Mouse (Mus musculus) c-Kit-positive CD71-positive TER-119-negative erythroid progenitor cells, embryonic 14.5 days (primary cell): ENCODE results near the gene Spns3.

ENCODE experiments used
- DNase-seq: peaks from one replicate; pipeline ENCODE4 v3.0.0-alpha.2; 2013; ENCODE audit warnings: low read depth

Spns3 gene

DNA sequence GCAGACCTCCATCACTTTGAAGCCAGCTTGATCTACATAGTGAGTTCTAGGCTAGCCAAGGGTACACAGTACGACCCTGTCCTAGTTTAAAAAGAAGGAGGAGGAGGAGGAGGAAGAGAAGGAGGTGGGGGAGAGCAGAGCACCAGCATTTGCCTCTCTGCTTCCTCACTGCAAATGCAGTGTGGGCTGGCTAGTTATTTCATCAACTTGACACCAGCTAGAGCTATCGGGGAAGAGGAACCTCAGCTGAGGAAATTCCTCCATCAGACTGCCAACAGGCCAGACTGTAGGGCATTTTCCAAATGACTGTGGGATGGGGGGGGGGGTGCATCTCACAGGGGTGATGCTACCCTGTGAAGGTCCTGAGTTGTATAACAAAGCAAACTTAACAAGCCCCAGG lies 31.9 kb downstream of the Spns3 start:
- DNase-seq = no peak

DNA sequence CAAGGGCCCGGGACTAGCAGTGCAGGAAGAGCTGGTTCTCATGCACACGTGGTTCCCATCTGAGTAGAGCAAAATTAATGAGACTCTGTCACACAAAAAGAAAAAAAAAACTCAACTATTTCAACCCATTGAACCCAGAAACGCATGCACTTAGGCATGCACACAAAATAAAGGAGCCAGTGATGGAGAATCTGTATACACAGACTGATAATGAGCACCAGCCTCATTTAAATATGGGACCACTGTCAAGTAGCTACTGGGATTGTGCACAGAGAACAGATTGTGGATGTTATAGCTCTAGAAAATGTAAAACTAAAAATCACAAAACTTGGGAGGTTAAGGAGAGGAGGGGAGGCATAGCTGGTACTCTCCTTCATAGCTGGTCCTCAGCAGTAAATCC lies 35.3 kb downstream of the Spns3 start:
- no peak for DNase-seq

- no peak for DNase-seq
Measured at GRCm38 (mm10) chr11:72508651-72509050, 41.7 kb downstream of the Spns3 start.

GRCm38 (mm10) chr11:72507651-72508050 lies 42.7 kb downstream of the Spns3 start:
- DNase-seq = no peak

GRCm38 (mm10) chr11:72504016-72504797 lies 46.1 kb downstream of the Spns3 start:
- DNase-seq = no peak

DNA sequence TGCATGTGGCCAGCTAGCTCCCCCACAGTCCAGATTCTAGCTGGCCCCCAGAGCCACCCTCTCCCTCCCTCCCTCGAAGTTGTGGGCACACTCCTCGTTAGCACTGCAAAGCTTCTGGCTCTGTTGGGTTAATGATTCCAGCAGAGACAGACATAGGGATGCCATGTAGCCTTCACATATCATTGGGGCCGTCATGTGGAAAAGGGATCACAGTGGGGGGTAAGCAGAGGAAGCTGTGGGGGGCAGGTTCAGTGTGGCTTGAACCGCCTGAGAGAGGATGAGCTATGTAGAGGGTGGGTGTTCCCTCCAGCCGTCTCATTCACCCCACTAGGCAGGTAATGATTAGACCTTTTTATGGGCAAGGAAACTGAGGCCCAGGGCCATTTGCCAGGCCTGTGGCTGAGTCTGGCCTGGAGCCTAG lies 46.8 kb downstream of the Spns3 start:
- DNase-seq = no peak

- DNase-seq = no peak
Measured at GRCm38 (mm10) chr11:72502236-72502635, 48.1 kb downstream of the Spns3 start.

DNA sequence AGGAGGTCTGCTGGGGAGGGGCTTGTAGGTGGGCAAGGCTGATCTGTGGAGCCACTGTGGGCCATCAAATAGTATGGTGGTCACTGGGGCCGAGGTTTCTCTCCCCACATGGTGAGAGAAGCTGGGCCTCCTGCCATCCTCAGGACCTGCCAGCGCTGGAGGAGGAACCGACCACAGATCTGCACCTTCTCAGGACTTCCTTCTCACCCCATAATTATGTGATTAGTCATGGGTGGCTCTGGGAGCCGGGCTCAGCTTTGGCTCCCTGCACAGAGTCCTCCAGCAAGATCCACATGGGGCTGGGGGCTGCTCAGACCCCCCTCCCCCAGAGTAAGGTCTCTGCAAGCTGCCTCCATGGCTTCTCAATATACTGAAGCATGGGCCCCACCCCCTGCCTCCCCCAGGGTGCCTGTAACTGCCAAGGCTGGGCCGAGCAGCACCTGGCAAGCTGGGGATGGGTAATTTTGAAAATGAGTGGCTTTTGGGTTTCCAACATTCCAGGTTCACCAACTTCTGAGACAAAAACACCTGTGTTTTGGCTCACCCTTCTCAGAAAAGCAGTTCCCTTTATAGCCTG lies 48.8 kb downstream of the Spns3 start:
- no peak for DNase-seq

DNA sequence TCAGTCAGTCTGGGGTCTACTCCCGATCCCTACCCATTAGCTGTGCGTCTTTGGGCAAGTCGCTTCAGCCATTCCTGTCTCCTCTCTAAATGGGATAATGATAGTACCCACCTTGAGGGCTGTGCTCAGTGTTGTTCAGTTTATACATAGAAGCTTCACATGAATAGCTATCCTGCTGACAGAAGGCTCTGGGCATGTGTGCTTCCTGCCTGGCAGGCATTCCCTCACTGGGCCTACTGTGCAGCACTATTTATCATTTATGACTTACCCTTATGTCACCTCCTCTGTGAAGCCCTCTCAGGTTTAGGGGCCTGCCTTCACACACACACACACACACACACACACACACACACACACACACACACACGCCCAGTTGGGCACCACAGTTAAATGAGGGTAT lies 50.2 kb downstream of the Spns3 start:
- DNase-seq = no peak

DNA sequence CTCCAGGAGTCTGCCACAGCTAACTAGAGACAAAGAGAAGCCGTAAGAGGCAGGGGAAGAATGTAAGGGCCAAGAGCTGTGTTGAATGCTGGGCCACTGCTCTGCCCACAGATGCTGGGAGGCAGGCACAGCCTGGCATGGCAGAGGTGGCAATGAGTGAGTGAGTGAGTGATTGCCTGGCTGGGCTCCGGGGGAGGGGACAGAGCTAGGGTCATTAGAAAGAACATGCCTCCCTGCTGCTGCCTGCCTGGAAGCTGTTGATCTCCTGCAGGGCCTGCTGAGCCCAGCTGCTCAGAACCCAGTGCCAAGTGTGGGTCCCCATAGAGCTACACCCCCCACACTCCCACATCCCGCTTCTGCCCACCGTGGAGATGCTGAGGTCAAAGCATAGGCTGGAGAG lies 52.9 kb downstream of the Spns3 start:
- no peak for DNase-seq

- no peak for DNase-seq
Measured at GRCm38 (mm10) chr11:72496775-72497174, 53.5 kb downstream of the Spns3 start.

DNA sequence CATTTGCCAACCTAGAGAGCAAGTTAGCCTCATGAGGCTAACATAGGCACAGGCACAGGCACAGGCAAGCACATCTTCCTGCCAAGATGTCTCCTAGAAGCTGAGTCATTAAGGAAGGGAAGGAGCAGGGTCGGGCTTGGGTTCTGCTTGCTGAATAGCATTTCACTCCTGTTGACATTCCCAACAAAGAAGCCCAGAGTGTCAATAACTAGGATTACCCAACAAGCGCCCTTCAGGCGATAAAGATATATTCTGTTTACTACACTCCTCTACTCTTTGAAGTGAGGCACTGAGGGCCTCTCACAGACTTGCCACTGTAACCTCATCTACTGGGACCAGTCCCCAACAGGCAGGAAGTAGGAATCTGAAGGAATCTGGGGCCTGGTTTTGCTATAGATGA lies 54.2 kb downstream of the Spns3 start:
- no peak for DNase-seq

DNA sequence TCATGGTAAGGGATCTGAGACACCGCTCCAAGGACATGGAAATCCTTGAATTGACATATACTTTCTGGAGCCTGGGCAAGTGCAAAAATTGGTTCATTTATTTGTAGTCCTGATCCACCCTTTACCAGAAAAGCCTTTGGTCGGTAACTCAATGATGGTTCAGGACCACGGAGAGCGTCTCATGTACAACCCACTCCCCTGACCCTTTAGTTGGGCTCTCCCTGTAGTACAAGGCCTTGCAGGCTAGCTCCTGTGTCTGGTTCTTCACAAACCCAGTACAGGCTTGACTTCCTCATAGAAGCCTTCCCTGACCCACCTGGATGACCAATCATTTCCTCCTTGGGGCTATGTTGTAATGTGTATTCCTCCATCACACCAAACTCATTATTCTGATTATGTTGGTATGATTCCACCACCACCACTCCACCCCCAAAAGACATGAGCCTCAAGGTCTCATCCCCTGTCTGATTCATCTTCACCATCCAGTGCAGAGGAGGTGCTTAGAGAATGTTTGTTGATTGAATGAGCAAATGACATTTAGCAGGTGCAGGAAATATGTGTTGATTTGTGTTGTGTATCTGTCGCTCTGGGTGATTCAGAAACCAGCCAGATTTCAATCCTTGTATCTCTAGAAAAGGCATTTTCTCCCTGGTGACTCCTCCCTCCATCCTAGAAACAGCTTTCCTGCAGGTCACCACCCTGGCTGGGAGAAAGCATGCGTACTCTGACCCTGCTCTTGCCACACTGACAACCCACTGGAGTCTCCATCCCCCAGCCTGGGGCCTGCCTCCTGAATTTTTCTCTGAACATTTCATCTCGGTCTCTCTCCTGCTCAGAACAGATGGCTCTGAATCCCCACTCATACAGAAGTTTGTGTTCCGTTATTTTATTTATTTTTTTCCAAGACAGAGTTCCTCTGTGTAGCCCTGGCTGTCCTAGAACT lies 56.0 kb downstream of the Spns3 start:
- DNase-seq = no peak

DNA sequence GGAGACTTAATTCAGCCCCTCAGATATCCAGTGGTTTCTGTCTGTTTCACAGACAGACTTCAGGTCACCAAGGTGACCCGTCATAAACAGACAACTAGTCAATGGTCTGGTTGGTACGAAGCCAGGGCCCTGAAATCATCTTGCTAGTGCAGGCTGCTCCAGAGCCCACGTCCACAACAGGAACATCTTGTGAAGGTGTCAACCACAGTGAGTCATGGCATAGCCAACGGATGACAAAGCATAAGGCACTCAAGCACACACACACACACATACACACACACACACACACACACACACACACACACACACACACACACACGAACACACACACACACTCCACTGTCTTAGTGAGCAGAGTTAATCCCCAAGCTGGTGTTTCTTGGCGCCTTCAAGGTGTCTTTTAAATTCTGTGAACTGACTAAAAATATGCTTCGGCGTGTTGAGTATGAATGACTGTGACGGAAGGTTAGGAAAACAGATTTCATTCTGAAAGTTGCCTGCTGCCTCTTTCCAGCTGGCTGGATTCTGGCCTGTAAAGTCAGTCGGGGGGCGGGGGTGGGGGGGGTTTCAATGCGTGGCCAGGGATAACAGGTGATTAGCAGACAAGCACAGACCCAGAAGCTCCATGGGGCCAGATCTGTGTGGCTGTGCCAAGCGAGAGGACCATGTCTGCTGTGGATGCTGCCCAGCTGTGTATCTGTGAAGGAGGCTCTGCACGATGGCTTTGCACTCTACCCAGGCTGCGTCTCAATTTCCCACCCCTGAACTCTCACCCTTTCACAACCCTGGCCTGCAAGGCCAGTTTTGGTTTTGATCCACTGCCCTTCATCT lies 59.0 kb downstream of the Spns3 start:
- no peak for DNase-seq

GRCm38 (mm10) chr11:72489881-72490301 lies 60.4 kb downstream of the Spns3 start, which contains the start of gene Spns2:
Gene Spns2 (minus strand): TSS chr11:72489904.
- peak; percentile 58 for DNase-seq

DNA sequence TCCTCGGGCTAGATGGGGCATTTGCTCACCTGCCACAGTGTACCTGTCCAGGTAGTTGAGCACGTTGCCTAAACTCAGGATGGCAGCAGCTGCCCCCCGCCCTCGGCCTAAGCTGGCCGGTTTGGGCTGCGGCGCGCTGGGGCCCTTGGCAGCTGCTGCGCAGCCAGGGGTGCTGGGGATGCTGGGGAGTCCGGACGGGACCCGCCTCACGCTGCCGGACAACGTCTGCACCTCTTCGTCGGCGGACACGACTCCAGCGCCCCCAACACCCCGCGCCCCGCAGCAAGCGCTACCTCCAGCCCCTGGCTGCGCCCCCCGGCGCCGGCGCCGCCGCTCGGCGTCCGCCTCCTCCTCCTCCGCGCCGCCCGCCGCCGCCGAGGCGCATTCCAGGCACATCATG lies 60.9 kb downstream of the Spns3 start:
- DNase-seq = no peak

DNA sequence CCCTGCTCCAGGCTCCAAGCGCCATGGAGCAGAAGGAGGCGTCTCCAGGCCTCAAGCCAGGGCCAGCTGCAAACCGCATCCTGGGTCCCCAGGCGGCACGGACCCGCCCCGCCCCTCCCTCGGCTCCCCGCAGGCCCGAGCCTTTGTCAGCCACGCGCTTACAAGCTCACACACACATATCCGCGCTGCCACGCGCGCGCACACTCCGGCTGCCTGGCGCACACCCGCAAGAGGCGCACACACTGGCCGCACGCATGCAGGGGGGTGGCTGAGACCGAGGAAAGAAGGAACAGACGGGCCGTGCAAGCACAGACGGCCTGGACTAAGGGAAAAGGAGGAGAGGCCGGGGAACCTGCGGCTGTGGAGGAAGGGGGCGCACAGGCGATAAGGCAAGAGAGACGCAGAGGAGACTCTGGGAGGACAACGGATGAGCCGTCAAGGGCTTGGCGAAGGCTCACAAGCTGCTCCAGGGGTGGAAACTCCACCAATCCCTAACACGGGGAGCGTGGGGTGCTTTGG lies 61.5 kb downstream of the Spns3 start:
- no peak for DNase-seq

DNA sequence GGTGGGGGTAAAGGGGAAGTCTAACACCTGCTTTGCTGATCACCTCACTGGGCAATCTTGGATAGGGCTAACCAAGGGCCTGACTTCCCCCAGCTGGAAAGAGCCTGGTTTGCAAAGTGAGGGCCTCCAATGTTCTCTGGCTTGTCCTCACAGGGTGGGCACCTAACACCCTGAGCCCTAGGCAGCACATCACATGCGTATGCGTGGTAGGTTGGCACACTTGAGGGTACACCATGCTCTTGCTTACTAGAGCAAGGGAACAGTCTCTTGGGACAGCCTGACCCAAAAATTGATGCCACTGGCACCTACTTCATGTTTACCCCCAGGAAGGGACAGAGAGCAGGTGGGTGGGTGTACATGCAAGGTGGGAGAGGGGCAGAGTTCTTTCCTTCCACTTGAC lies 62.6 kb downstream of the Spns3 start:
- DNase-seq = no peak

GRCm38 (mm10) chr11:72487171-72487570 lies 63.1 kb downstream of the Spns3 start:
- no peak for DNase-seq

- no peak for DNase-seq
Measured at GRCm38 (mm10) chr11:72485960-72486359, 64.3 kb downstream of the Spns3 start.

- DNase-seq = no peak
Measured at GRCm38 (mm10) chr11:72485157-72485556, 65.1 kb downstream of the Spns3 start.

- DNase-seq = no peak
Measured at GRCm38 (mm10) chr11:72484549-72484948, 65.8 kb downstream of the Spns3 start.
